Mouse (Mus musculus): ENCODE measurements at regions not wholly inside any gene's neighbourhood (a gene's known extent, or its start where the extent isn't known, plus 50 kb on each side); places are given as distances from the start of the nearest gene placed in this dataset.

DNA sequence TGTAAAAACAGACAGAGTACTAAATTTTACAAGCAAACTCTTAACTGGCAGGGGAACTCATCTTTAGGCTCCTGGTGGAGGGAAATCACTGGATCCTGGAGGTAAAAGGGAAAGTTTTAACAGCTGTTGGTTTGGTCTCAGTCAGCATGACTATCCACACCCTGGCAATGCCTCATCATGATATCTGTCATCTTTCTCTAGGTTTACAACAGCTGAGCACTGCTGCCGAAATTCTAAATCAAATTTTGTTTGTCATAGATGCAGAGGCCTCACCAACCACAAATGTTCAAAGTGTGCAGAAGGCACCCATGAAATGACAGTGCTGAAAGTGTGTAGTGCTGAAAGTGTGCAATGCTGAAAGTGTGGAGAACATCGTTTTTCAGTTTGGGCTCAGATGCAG lies 180.6 kb upstream of the Lpp start:
- no peak for DNase-seq

GRCm38 (mm10) chr16:24211588-24211987 lies 181.7 kb upstream of the Lpp start:
- no peak for DNase-seq

DNA sequence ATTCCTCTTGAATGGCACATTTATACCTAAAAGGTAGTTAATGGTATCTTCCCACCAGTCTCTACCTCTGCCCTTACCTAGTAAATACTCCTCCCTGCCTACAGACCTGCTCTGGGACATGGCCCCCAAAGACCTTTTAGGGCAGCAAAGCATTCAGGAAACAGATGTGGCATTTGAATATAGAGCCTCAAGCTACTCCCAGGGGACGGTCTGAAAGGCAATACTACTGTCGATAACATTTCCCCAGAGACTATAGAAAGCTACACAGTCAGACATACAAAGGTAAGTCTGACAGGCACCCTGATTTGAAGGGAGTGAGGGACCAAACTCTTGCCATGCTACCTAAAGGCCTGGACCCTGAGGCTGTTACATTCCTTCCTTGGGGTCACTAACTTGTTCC lies 184.4 kb upstream of the Lpp start:
- no peak for DNase-seq

DNA sequence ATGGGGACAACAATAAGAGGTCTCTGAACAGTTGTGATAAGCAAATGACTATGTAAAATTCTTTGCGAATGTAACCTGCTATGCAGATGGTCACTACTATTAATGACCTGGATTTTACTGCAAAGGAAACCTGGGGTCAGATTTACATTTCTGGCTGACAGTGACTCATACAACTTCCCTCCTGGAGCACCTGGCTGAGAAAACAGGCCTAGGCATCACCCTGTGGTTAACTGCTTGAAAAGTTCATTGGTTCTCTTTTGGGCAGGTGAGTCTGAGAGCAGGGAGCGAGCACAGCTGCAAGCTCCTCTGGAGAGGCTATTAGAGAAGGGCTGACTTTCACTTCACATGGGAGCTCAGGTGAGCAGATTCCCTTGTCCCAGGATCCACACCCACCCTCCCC lies 185.2 kb upstream of the Lpp start:
- DNase-seq = no peak

DNA sequence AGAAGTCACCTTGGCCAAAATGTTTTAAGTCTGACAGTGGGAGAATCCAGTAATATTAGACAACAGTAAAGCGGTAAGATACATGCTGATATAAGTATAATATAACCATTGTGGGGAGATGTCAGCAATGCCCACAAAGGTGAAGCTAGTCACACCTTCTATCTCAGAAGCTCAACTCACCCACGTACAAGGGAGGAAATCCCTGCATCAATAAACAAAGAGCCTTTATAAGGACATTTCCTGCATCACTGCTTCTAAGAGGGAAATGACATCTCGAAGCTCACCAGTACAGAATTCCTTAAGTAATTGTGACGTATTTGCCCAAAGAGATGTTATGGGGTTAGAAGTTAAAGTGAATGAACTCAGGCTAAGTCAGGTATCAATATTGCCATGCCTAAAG lies 186.3 kb upstream of the Lpp start:
- DNase-seq = no peak

DNA sequence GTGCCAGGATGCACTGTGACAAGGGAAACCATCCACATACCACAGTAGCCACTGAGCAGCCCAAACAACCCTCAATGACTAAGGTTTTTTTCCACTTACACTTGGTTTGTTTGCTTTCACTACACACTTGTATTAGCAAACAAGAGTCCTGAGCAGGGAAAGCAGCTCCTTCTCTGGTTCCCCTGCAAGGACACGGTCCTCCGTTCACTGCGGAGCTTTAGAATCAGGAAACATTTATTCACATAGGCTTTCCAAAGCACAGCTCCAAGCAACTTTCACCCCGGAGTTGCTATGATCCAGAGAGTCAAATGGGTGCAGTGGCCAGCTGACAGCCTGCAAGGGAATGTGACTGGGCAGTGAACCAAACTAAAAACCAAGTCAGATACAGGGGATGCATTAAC lies 186.8 kb upstream of the Lpp start:
- DNase-seq = peak; percentile 61

GRCm38 (mm10) chr16:24205594-24205993 lies 187.7 kb upstream of the Lpp start:
- DNase-seq = no peak

DNA sequence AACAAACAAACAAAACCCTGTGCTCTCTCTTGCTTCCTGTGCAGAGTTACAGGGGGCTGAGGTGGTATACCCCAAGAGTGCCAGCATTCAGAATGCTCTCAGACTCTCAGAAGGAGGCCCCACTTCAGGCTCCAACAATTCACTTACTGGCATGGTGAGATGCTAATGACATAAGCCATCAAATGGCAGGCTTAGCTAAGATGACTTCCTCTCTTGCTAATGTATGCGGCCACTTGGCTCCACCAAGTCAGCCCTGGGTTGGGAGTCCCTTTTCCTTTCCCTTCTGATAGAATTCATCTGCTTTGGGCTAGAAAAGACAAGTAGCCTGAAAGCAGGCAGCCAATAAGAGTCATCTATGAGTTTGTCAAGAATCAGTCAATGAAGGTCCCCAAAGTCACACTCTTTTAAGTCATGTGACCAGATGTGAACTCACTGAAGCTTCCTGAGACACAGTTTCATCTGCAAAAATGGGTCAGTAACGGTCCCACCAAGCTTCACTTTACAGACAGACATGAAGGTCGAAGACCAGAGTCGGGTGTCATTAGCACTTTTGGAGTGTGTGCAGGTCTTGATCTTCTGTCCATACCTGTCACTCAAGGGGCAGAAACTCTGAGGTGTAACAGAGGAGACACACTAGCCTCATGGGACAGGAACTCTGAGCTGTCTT lies 189.1 kb upstream of the Lpp start:
- no peak for DNase-seq

DNA sequence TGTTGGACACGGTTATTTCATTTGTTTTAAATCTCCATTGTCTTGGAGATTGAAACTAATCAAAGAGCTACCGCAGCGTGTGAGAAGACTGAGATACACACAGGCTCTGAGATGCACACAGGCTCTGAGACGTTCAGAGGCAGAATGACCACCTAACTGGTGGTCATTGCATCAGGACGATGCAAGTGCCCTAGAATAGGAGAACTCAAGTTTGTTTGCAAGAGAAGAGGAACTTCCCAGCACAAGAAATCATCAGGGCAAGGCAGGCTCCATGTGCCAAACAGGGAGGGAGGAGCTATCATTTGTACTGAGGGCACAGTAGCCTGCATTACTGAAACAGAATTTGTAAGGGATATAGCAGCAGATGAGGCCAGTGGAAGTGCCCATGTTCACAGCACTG lies 190.7 kb upstream of the Lpp start:
- DNase-seq = peak; percentile 40

DNA sequence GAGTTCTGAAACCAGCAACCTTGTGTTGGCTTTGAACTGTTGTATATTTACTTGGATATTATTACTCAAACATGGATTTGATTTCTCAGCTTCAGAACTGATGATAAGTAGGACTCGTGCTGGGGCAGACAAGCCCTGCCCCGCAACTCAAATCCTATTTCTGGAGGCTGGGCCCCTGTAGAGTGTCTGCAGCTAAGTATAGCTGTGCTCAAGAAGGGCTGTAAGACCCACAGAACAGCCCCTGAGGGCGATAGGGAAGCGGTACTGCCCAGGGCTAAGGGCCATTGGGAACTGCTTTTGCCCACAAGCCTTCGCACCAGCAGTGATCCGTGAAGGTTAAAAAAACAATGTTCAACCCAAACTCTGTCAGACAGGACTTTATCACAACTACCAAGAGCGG lies 191.9 kb upstream of the Lpp start:
- no peak for DNase-seq

DNA sequence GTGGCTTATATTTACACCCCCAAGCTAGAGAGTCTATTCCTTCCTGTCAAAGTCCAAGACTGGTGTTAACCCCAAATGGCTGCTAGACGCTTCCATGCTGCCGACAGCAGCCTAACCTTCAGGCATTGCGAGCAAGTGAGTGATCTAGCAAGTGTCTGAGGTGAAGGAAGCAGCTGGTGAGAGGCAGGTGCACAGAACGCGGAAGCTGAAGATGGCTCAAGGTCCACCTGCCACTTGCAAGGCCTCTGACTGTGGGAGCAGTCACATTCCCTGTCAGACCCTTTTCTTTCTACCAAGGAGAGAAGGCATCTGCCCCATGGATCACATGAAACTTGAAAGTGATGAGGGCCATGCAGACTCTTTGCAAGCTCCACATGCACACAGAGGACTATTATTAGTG lies 193.1 kb upstream of the Lpp start:
- no peak for DNase-seq

DNA sequence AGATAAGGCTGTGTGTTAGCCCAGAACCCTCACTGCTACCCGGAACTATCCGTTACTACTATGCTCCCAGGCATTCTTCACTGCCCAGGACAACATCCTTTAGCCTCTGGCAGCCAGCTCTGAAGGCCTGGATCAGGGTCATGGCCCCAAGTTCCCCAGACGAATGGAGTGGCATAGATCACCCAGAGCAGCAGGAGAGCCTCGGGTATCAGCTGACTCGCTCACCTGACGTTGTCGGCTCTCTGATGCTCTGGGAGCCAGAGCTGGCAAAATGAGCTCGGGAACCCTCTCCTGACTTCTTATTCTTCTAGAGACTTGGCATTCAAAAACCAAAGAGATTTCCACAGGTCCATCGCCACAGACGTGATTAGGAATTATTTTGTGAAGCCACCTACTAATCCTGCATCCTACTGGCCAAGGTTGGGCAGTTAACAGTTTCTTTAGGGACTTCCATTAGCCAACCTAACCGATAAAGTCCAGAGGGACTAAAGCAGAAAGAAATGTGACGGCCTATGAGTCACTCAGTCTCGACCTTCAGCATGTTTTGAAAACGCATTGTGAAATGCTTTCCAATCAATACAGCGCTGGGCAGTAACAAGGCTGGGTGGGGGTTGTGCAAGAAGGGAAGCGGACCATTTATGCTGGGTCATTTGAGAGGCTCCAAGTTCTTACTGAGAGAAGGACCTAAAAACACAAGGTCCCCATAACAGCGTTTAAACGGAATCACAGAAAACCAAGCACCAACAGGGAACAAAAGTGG lies 193.7 kb upstream of the Lpp start:
- peak; percentile 74 for DNase-seq

DNA sequence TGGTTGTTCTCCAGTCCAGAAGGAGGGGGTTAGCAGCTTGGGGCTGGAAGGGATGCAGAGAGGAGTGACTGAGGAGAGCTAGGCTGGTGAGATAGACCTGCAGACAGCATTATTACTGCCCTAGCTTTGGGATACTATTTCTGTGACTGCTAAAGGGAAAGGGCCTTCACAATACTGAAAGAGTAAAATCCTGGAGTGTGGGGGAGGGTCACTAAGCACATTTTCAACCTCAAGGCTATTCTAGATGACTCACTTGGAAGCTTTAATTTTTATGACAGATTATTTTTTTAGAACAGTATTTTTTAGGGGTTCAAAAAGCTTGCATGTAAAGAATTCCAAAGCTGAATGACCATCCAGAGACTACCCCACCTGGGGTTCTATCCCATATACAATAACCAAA lies 195.0 kb upstream of the Lpp start:
- DNase-seq = no peak

- no peak for DNase-seq
These were observed 195.7 kb upstream of the Lpp start for GRCm38 (mm10) chr16:24197618-24198017.

GRCm38 (mm10) chr16:24193945-24194344 lies 199.4 kb upstream of the Lpp start:
- no peak for DNase-seq

DNA sequence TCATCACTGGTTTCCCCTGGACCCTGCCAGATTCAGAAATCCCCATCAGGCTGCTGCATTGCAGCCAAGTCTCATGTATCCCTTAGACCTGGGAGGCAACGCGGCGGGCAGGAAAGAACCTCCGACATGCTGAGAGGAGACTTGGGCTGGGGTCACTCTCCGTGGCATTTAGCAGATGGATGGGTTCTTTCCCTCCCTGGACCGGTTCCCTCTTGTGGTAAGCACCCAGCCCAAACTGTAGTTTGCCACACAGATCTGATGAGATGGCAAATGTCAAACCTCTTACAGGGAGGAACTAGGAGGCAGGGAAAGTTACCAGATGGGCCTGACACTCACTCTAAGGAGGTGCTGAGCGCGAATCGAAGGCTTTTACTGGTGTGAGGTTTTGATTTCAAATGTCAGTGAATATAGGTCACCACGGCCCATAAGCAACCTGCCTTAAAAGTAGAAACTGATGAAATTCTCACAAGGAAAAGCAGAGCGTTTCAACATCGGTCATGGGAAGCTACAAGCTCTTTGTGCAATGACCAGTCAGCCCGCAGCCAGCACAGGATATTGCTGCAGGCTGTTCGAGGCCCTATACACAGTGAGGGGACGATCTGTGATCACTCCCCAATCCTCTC lies 199.9 kb upstream of the Lpp start:
- DNase-seq = peak; percentile 62

GRCm38 (mm10) chr16:24192013-24192412 lies 201.3 kb upstream of the Lpp start:
- no peak for DNase-seq

GRCm38 (mm10) chr16:24187131-24187530 lies 198.5 kb upstream of the Bcl6 start:
- DNase-seq = no peak

DNA sequence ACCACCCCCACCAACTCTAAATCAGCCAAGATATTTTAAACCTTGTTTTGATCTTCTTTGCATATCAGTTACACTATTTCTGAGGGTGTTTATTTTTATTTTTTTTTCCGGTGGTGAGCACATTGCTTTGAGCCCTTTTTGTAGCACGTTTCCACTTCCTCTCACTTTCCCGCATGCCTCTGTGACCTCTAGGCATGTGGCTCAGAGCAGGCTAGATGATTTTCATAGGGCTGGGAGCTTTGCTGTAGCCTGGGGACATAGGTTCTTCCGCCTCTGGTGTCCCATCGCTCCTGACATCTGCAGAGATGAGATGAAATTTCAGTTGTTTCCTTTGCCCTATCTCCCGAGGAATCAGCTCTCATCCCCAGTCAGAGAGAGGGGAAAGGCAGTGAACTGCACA lies 197.3 kb upstream of the Bcl6 start:
- DNase-seq = no peak

GRCm38 (mm10) chr16:24184846-24185245 lies 196.2 kb upstream of the Bcl6 start:
- no peak for DNase-seq

DNA sequence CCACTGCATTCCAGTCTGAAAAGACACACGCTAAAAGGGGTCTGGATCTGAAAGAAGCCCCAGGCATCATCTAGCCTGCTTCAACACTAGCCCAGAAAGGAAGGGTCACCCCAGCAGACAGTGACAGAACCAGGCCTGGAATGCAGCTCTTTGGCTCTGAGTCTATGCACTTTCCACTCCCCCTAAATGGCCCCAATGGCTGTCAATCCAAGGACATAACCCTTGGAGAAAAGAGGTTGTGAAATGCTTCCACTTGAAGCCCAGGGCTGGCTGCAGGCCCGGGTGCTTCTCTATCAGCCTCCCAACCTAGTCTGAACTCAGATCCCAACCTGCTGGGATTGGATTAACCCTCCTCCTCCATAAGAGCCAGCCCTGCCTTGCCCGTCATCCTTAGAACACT lies 194.6 kb upstream of the Bcl6 start:
- peak; percentile 87 for DNase-seq

- DNase-seq = no peak
These were observed 192.7 kb upstream of the Bcl6 start for GRCm38 (mm10) chr16:24181388-24181787.

DNA sequence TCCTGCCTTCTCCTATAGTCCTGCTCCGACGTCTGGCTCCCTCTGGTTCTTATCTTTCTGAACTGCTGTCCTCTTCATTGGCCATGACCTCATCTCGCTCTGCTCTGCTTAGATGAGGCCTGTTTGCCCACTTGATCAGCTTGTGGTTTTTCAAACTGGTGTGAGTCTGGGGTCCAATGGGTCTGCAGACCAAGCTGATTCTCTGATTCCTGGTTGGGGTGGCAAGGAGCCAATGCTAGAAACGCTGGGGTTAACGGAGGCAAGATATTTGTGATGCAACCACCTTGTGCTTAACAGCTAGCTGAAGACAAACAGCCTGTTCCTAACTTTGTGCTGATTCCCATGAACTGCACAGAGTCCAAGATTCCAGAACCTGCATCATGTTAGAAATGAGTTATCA lies 192.0 kb upstream of the Bcl6 start:
- no peak for DNase-seq

- DNase-seq = no peak
These were observed 188.9 kb upstream of the Bcl6 start for GRCm38 (mm10) chr16:24177564-24177963.

Data from lung, postnatal 36 days (tissue).